ENCODE assay signal across 14 mouse cellular contexts in genomic region chr15:97259968-97260597, GRCm38 (mm10).
"Had no signal": no experiment of that assay in that cellular context is flagged by ENCODE, and none has a peak within 500 bp of the region (broad histone marks: within the 10 kb centered on the region; RNA-seq: fewer than 3 reads in every experiment).

No protein-coding gene starts in this region.

- H3K9ac ChIP-seq: liver, embryonic 14.5 days; midbrain, embryonic 15.5 days; neural tube, embryonic 13.5 days had no signal

- H3K27me3 ChIP-seq: midbrain, embryonic 15.5 days; neural tube, embryonic 13.5 days had no signal

- H3K4me3 ChIP-seq: limb, embryonic 10.5 days; midbrain, embryonic 15.5 days; neural tube, embryonic 13.5 days had no signal

- H3K4me1 ChIP-seq: midbrain, embryonic 15.5 days; neural tube, embryonic 13.5 days had no signal

- H3K4me2 ChIP-seq: midbrain, embryonic 11.5 days; midbrain, embryonic 15.5 days; neural tube, embryonic 13.5 days had no signal

- ATAC-seq: lung, postnatal 0 days; midbrain, embryonic 15.5 days had no signal

- H3K27ac ChIP-seq: kidney, postnatal 0 days; layer of hippocampus, adult 2 months; limb, embryonic 10.5 days; liver, embryonic 14.5 days; midbrain, embryonic 15.5 days; neural tube, embryonic 13.5 days had no signal

- H3K36me3 ChIP-seq: limb, embryonic 10.5 days; midbrain, embryonic 15.5 days; neural tube, embryonic 13.5 days had no signal

- DNase-seq: kidney, adult 11 months; kidney, adult 9 months; kidney, postnatal 4 days; lung, adult 2 months; right cerebral cortex, postnatal 14 days; thymus, postnatal 4 days had no signal

- H3K9me3 ChIP-seq: limb, embryonic 10.5 days; midbrain, embryonic 15.5 days; neural tube, embryonic 13.5 days had no signal
